19 mouse cellular contexts compared by ENCODE assay signal in the genomic region with DNA sequence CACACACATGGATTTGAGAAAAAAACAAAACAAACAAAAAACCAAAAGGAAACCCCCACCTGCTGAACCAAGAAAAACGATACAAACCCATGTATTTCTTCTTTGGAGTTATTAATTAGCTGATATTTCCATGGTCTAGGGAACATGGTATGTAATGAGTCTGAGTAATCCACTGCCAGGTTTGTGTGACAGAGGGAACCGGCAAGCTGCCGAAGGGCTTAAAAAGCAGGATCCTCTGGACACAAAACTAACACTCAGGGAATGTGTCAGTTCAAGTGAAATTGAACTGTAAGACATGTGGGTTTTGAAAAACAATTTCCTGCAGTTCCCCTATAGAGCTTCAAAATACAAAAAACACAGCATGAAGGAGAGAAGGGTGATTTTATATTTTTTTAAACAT.
"Had no signal": no experiment of that assay in that cellular context is flagged by ENCODE, and none has a peak within 500 bp of the region (broad histone marks: within the 10 kb centered on the region; RNA-seq: fewer than 3 reads in every experiment).

No protein-coding gene starts in this region.

- ATAC-seq: midbrain, embryonic 16.5 days had no signal

- H3K27me3 ChIP-seq: midbrain, embryonic 12.5 days; neural tube, embryonic 13.5 days; neural tube, embryonic 15.5 days had no signal

- H3K9ac ChIP-seq: lung, embryonic 14.5 days; midbrain, embryonic 12.5 days; neural tube, embryonic 13.5 days; neural tube, embryonic 15.5 days had no signal

- H3K4me2 ChIP-seq: lung, embryonic 14.5 days; midbrain, embryonic 12.5 days; neural tube, embryonic 13.5 days; neural tube, embryonic 15.5 days had no signal

- H3K27ac ChIP-seq: midbrain, embryonic 10.5 days; midbrain, embryonic 12.5 days; neural tube, embryonic 13.5 days; neural tube, embryonic 15.5 days had no signal

- H3K4me3 ChIP-seq: midbrain, embryonic 10.5 days; midbrain, embryonic 12.5 days; myocyte; neural tube, embryonic 13.5 days; neural tube, embryonic 15.5 days had no signal

- DNase-seq: lung, adult 18-20 months; lung, embryonic 14.5 days; lung, postnatal 10 days; lung, postnatal 4 days; midbrain, embryonic 14.5 days; retina, postnatal 1 day; right cerebral cortex, adult 18-20 months; right cerebral cortex, postnatal 25 days; right cerebral cortex, postnatal 4 days; spleen, adult 18-20 months; thymus, adult 18-20 months; thymus, postnatal 14 days; thymus, postnatal 36 days had no signal

- H3K9me3 ChIP-seq: midbrain, embryonic 12.5 days; neural tube, embryonic 13.5 days had no signal

- H3K4me1 ChIP-seq: midbrain, embryonic 12.5 days; neural tube, embryonic 13.5 days; neural tube, embryonic 15.5 days had no signal
